Mouse (Mus musculus) CH12.LX (cell line): ENCODE measurements around the gene Gm21188. TPM values are rescaled to one million over a fixed set of nuclear protein-coding genes. Genes with fewer than 3 reads are reported as not detected.
"Not testable (repeated sequence)": the region's sequence is repeated elsewhere in the genome, so short reads cannot be mapped to it uniquely, and the experiment has no call there.

Experiments used
- DNase-seq: peaks from one replicate; pipeline ENCODE4 v3.0.0-alpha.2; 2013; ENCODE audit errors: extremely low read depth
- H3K27ac ChIP-seq: 2 replicates; pipeline ENCODE4 v1.5.1; 2012; ENCODE audit warnings: low read depth, mild to moderate bottlenecking, control low read depth, moderate library complexity; ENCODE audit not compliant: insufficient read depth
- H3K27me3 ChIP-seq: replicated peaks from 2 replicates; pipeline ENCODE3; 2012; ENCODE audit warnings: inconsistent platforms
- H3K36me3 ChIP-seq, 2 experiments: replicated peaks in 1 of 2; 2 replicates each; pipeline versions ENCODE3 to v1.6.1; 2012; ENCODE audit warnings: inconsistent platforms in 1 of 2, low read length in 1 of 2, mild to moderate bottlenecking in 1 of 2, mixed read lengths in 1 of 2, moderate library complexity in 1 of 2; ENCODE audit not compliant: control insufficient read depth in 1 of 2, insufficient read depth in 1 of 2
- H3K4me1 ChIP-seq, 2 experiments: 2 replicates each; pipeline ENCODE4 v1.6.1; 2012; ENCODE audit warnings: inconsistent platforms in 1 of 2, moderate library complexity in 1 of 2; ENCODE audit not compliant: insufficient read depth in 2 of 2, control insufficient read depth in 1 of 2
- H3K4me2 ChIP-seq: 2 replicates; pipeline ENCODE4 v1.6.1; 2012; ENCODE audit warnings: low read depth, mild to moderate bottlenecking, control low read depth; ENCODE audit not compliant: poor library complexity, insufficient read depth, severe bottlenecking
- H3K4me3 ChIP-seq, 3 experiments: fragments of 150-350 bp in 1 of 3; sonication (generic) in 1 of 3; replicated peaks in 1 of 3; 2 replicates each; pipeline versions ENCODE3 to v1.5.1; 2011 to 2012; ENCODE audit warnings: low read depth in 2 of 3, low read length in 2 of 3, mild to moderate bottlenecking in 2 of 3, moderate library complexity in 2 of 3, control low read depth in 1 of 3, improper control_type of control experiment in 1 of 3, inconsistent platforms in 1 of 3, mixed read lengths in 1 of 3; ENCODE audit not compliant: poor library complexity in 1 of 3
- H3K79me2 ChIP-seq: replicated peaks from 2 replicates; pipeline ENCODE4 v1.6.1; 2012; ENCODE audit warnings: mild to moderate bottlenecking, moderate library complexity; ENCODE audit not compliant: control insufficient read depth, poor library complexity, insufficient read depth, severe bottlenecking; ENCODE audit errors: extremely low read depth
- H3K9ac ChIP-seq: 2 replicates; pipeline ENCODE4 v1.6.1; 2012; ENCODE audit warnings: low read depth, mild to moderate bottlenecking, control low read depth, moderate library complexity; ENCODE audit not compliant: insufficient read depth
- H3K9me3 ChIP-seq: replicated peaks from 2 replicates; pipeline ENCODE3; 2012; ENCODE audit warnings: low read length, inconsistent platforms, mixed read lengths
- dilution Hi-C: fragments of 300-500 bp; cut with MboI; formaldehyde crosslinking; loops from 2 replicates; pipeline ENCODE4 v1.14.3; 2020; ENCODE audit warnings: low sequenced_read_pairs; ENCODE audit not compliant: extremely low pct_unique_long_range_greater_than_20kb, extremely low pct_ligation_motif_present
- in situ Hi-C: fragments of 300-500 bp; cut with MboI; formaldehyde crosslinking; loops from 3 replicates; pipeline ENCODE4 v1.14.3; 2019; ENCODE audit warnings: low sequenced_read_pairs, low pct_ligation_motif_present, low pct_unique_long_range_greater_than_20kb, mixed read lengths
- polyA plus RNA-seq: library from polyadenylated mRNA; unstranded; fragments of >175 nt; gene quantifications from 2 replicates; pipeline ENCODE4 v1.2.1, GENCODE M21; 2012; ENCODE audit warnings: low read depth; ENCODE audit not compliant: insufficient read length
- total RNA-seq, 2 experiments: library from RNA; depleted of rRNA; stranded (reverse); fragments of 300-350 nt in 1 of 2; fragments of >200 nt in 1 of 2; gene quantifications; 2 replicates each; pipeline ENCODE4 v1.2.3; 2012 to 2014

Gm21188 gene
- total and polyA plus RNA-seq, 3 experiments: 0.82 to 1.5 (median 1.2) TPM

- H3K79me2 ChIP-seq, in situ Hi-C loops, H3K27ac ChIP-seq, H3K9me3 ChIP-seq, H3K36me3 ChIP-seq, H3K4me2 ChIP-seq, H3K27me3 ChIP-seq, H3K4me1 ChIP-seq, H3K9ac ChIP-seq, dilution Hi-C loops, H3K4me3 ChIP-seq, DNase-seq: not testable (repeated sequence)
These were observed 18.3 kb downstream of the Gm21188 start for GRCm38 (mm10) chr13:120033516-120034190.

- H3K36me3 ChIP-seq, in situ Hi-C loops, DNase-seq, H3K79me2 ChIP-seq, H3K4me3 ChIP-seq, H3K9ac ChIP-seq, H3K27me3 ChIP-seq, dilution Hi-C loops, H3K4me1 ChIP-seq, H3K4me2 ChIP-seq, H3K9me3 ChIP-seq, H3K27ac ChIP-seq: not testable (repeated sequence)
These were observed 20.3 kb downstream of the Gm21188 start for GRCm38 (mm10) chr13:120031676-120032075.

- in situ Hi-C loops, dilution Hi-C loops, H3K27ac ChIP-seq, H3K9ac ChIP-seq, H3K27me3 ChIP-seq, H3K36me3 ChIP-seq, H3K4me2 ChIP-seq, H3K4me3 ChIP-seq, H3K79me2 ChIP-seq, H3K4me1 ChIP-seq, H3K9me3 ChIP-seq, DNase-seq: not testable (repeated sequence)
These were observed 24.6 kb downstream of the Gm21188 start for GRCm38 (mm10) chr13:120027368-120027767.

- H3K4me1 ChIP-seq, H3K36me3 ChIP-seq, H3K27ac ChIP-seq, H3K79me2 ChIP-seq, H3K9me3 ChIP-seq, H3K9ac ChIP-seq, DNase-seq, H3K4me2 ChIP-seq, H3K4me3 ChIP-seq, dilution Hi-C loops, in situ Hi-C loops, H3K27me3 ChIP-seq: not testable (repeated sequence)
These were observed 25.1 kb downstream of the Gm21188 start, which contains the start of gene Gm36079 for GRCm38 (mm10) chr13:120026911-120027310. TSS of gene Gm36079 (minus strand) at chr13:120027011.

GRCm38 (mm10) chr13:120026373-120026772 is 25.6 kb downstream of the Gm21188 start:
- H3K36me3 ChIP-seq, H3K4me2 ChIP-seq, in situ Hi-C loops, H3K4me3 ChIP-seq, H3K4me1 ChIP-seq, dilution Hi-C loops, DNase-seq, H3K9me3 ChIP-seq, H3K79me2 ChIP-seq, H3K27me3 ChIP-seq, H3K27ac ChIP-seq, H3K9ac ChIP-seq: not testable (repeated sequence)

GRCm38 (mm10) chr13:120025576-120025975 is 26.4 kb downstream of the Gm21188 start:
- H3K27ac ChIP-seq, H3K36me3 ChIP-seq, H3K4me2 ChIP-seq, DNase-seq, in situ Hi-C loops, H3K9ac ChIP-seq, H3K27me3 ChIP-seq, H3K79me2 ChIP-seq, dilution Hi-C loops, H3K4me3 ChIP-seq, H3K4me1 ChIP-seq, H3K9me3 ChIP-seq: not testable (repeated sequence)
